Mouse (Mus musculus) brain, embryonic 14.5 days (tissue): ENCODE results near the gene Junb. TPM values are rescaled to one million over a fixed set of nuclear protein-coding genes. Genes with fewer than 3 reads are reported as not detected.

Source experiments
- DNase-seq: peaks from one replicate; pipeline ENCODE4 v3.0.0-alpha.2; 2011; ENCODE audit warnings: low read depth
- CTCF ChIP-seq: fragments of 200-500 bp; IDR thresholded peaks from 2 replicates; pipeline ENCODE4 v1.5.1; 2012; ENCODE audit warnings: inconsistent platforms, mild to moderate bottlenecking, moderate library complexity, borderline replicate concordance; ENCODE audit not compliant: insufficient read depth, insufficient read length; ENCODE audit errors: extremely low read depth
- POLR2A ChIP-seq: fragments of 200-500 bp; IDR thresholded peaks from 2 replicates; pipeline ENCODE4 v1.6.1; 2012; ENCODE audit warnings: mild to moderate bottlenecking, inconsistent platforms, borderline replicate concordance; ENCODE audit not compliant: poor library complexity, insufficient read depth, insufficient read length, severe bottlenecking; ENCODE audit errors: extremely low read depth
- polyA plus RNA-seq: library from polyadenylated mRNA; depleted of rRNA; stranded (reverse); fragments of >200 nt; gene quantifications from 2 replicates; pipeline ENCODE4 v1.2.3, GENCODE M21; 2012; rRNA removed

Gene Junb
- polyA plus RNA-seq: 6.7 and 7.1 TPM in 2 replicates

GRCm38 (mm10) chr8:84978248-84978940, at the start of gene Junb:
Gene Junb, minus strand, starts transcription at chr8:84978718.
- peak; percentile 94 for DNase-seq
- TF ChIP-seq POLR2A (peak; percentile 54; the same call in 1 of the 2 replicates), CTCF (no peak)

GRCm38 (mm10) chr8:85027922-85028321, 49.4 kb upstream of the Junb start:
- peak; percentile 35 for DNase-seq
- TF ChIP-seq CTCF (no peak), POLR2A (no peak)

GRCm38 (mm10) chr8:85027516-85027855, 49.0 kb upstream of the Junb start:
- TF ChIP-seq POLR2A: no peak
- no peak for TF ChIP-seq CTCF
- DNase-seq: peak; percentile 30

GRCm38 (mm10) chr8:85026670-85027515, 48.4 kb upstream of the Junb start, which contains the start of gene Trir:
Gene Trir, plus strand, starts transcription at chr8:85026823.
- no peak for TF ChIP-seq CTCF
- peak; percentile 96 for TF ChIP-seq POLR2A
- DNase-seq: peak; percentile 97

GRCm38 (mm10) chr8:85025098-85025932, 46.8 kb upstream of the Junb start, which contains the start of gene Asna1:
Gene Asna1, minus strand, starts transcription at chr8:85025281.
- TF ChIP-seq CTCF: no peak
- TF ChIP-seq POLR2A: peak; percentile 31; the same call in 1 of the 2 replicates
- peak; percentile 98 for DNase-seq

- TF ChIP-seq CTCF (no peak), POLR2A (no peak)
- DNase-seq: no peak
These were observed 45.3 kb upstream of the Junb start for GRCm38 (mm10) chr8:85023846-85024245.

GRCm38 (mm10) chr8:85021514-85022055, 43.1 kb upstream of the Junb start:
- no peak for DNase-seq
- TF ChIP-seq POLR2A (no peak), CTCF (no peak)

- TF ChIP-seq POLR2A (no peak), CTCF (no peak)
- DNase-seq: no peak
These were observed 38.7 kb upstream of the Junb start for GRCm38 (mm10) chr8:85017209-85017608.

GRCm38 (mm10) chr8:85016724-85017123, 38.2 kb upstream of the Junb start:
- no peak for TF ChIP-seq CTCF
- TF ChIP-seq POLR2A: no peak
- DNase-seq: no peak

GRCm38 (mm10) chr8:85014431-85014830, 35.9 kb upstream of the Junb start, which contains the start of gene Best2:
Gene Best2, minus strand, starts transcription at chr8:85014531.
- TF ChIP-seq CTCF (no peak), POLR2A (no peak)

More at GRCm38 (mm10) chr8:85014431-85014830, 35.9 kb upstream of the Junb start, which contains the start of gene Best2:
- DNase-seq: no peak
